Mouse (Mus musculus) liver, postnatal 0 days (tissue): ENCODE results near the gene Prdm12. TPM values are rescaled to one million over a fixed set of nuclear protein-coding genes. Genes with fewer than 3 reads are reported as not detected.
"Not testable (repeated sequence)": the region's sequence is repeated elsewhere in the genome, so short reads cannot be mapped to it uniquely, and the experiment has no call there.

Experiments
- ATAC-seq: fragments of 200-750 bp; cut with Nextera tagmentation; 2 replicates; pipeline ENCODE4 v1.8.0; 2017; ENCODE audit warnings: mild to moderate bottlenecking, moderate library complexity
- DNase-seq: peaks from one replicate; pipeline ENCODE4 v3.0.0-alpha.2; 2016
- H3K27ac ChIP-seq: fragments of 300-500 bp; sonication (generic); 2 replicates; pipeline ENCODE4 v1.5.1; 2014; ENCODE audit warnings: antibody characterized with exemption, moderate library complexity, mild to moderate bottlenecking, low read depth
- H3K27me3 ChIP-seq: fragments of 300-500 bp; sonication (generic); 2 replicates; pipeline ENCODE4 v1.6.1; 2014; ENCODE audit warnings: low read length, control low read depth, mixed read lengths; ENCODE audit not compliant: insufficient read depth
- H3K36me3 ChIP-seq: fragments of 300-500 bp; sonication (generic); replicated peaks from 2 replicates; pipeline ENCODE4 v1.6.1; 2014; ENCODE audit warnings: mild to moderate bottlenecking, control low read depth, low read length, moderate library complexity, mixed read lengths; ENCODE audit not compliant: insufficient read depth
- H3K4me1 ChIP-seq: fragments of 300-500 bp; sonication (generic); 2 replicates; pipeline ENCODE4 v1.6.1; 2014; ENCODE audit warnings: antibody characterized with exemption, mild to moderate bottlenecking, control low read depth; ENCODE audit not compliant: insufficient read depth
- H3K4me2 ChIP-seq: fragments of 300-500 bp; sonication (generic); 2 replicates; pipeline ENCODE4 v1.6.1; 2014; ENCODE audit warnings: low read depth, mild to moderate bottlenecking, low read length, moderate library complexity, mixed read lengths
- H3K4me3 ChIP-seq: fragments of 300-500 bp; sonication (generic); 2 replicates; pipeline ENCODE4 v1.5.1; 2014; ENCODE audit warnings: low read depth, low read length
- H3K9ac ChIP-seq: fragments of 300-500 bp; sonication (generic); replicated peaks from 2 replicates; pipeline ENCODE4 v1.6.1; 2014; ENCODE audit warnings: mild to moderate bottlenecking, moderate library complexity
- H3K9me3 ChIP-seq: fragments of 300-500 bp; sonication (generic); 2 replicates; pipeline ENCODE4 v1.6.1; 2016; ENCODE audit warnings: mild to moderate bottlenecking, control low read depth, low read length, mixed read lengths
- CTCF ChIP-seq: sonication (generic); IDR thresholded peaks from 2 replicates; pipeline ENCODE4 v1.5.1; 2016; ENCODE audit warnings: antibody characterized with exemption, low read depth
- EP300 ChIP-seq: IDR thresholded peaks from 2 replicates; pipeline ENCODE4 v1.6.1; 2016; ENCODE audit warnings: antibody characterized with exemption, low read depth, mild to moderate bottlenecking
- WGBS: fragments of 180-500 bp; shearing (Covaris S2); extraction: QIAGEN DNeasy Blood & Tissue Kit; methylation state at CpG from one replicate; pipeline ENCODE4 v1.1.7; 2014; ENCODE audit not compliant: insufficient replicate concordance; 5-methylcytosine and 5-hydroxymethylcytosine counted together
- polyA plus RNA-seq: library from polyadenylated mRNA; unstranded; fragments of >200 nt; fragmentation: Nextera tagmentation; extraction: Ambion mirVana; gene quantifications from 2 replicates; pipeline ENCODE4 v1.2.1, GENCODE M21; 2015

The Prdm12 gene
- polyA plus RNA-seq, 1 experiment from 2014 or later, result not detected

GRCm38 (mm10) chr2:31681051-31681707 is 41.3 kb downstream of the Prdm12 start:
- TF ChIP-seq CTCF, result 0 out of 2 replicates have a peak, but pooled peaks have one; percentile 20
- peaks cover 31% of the 10 kb centered on the region for H3K36me3 ChIP-seq
- not testable (repeated sequence) for H3K27me3 ChIP-seq, H3K9ac ChIP-seq, H3K4me1 ChIP-seq, H3K4me3 ChIP-seq, ATAC-seq, H3K27ac ChIP-seq, DNase-seq, H3K4me2 ChIP-seq, H3K9me3 ChIP-seq
- 78% methylated on average over 15 of the region's 15 CpGs for WGBS

GRCm38 (mm10) chr2:31681731-31682235 is 41.9 kb downstream of the Prdm12 start:
- TF ChIP-seq EP300 (no peak), CTCF (no peak)
- 85% methylated on average over 6 of the region's 6 CpGs for WGBS

DNA sequence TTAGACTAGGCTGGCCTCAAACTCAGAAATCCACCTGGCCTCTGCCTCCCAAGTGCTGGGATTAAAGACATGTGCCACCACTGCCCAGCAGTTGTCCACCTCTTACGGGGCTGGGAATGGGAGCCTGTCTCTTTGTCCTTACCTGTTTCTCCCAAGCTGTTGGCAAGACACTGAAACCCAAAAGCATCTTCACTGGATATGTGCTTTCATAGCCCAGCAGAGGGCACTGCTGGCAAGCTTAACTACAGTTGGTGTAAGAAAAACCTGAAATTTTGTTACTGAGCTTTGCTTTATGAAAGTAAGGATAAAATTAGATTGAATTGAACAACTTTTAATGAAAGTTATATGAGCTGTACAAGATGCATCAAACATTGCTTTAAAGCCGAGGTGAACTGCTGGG is 43.8 kb downstream of the Prdm12 start:
- TF ChIP-seq EP300 (no peak), CTCF (peak; percentile 86)
- no peaks in the 10 kb centered on the region for H3K9me3 ChIP-seq
- WGBS, result 23% methylated on average over 2 of the region's 2 CpGs
- no peak overlapping the region for H3K4me3 ChIP-seq
- H3K4me1 ChIP-seq, result peaks cover 5% of the 10 kb centered on the region; the same call in 1 of the 2 replicates
- H3K9ac ChIP-seq, result no peak overlapping the region
- peaks cover 20% of the 10 kb centered on the region for H3K36me3 ChIP-seq
- no peak overlapping the region for H3K4me2 ChIP-seq
- ATAC-seq, result no peak
- no peaks in the 10 kb centered on the region for H3K27me3 ChIP-seq
- no peak overlapping the region for H3K27ac ChIP-seq
- DNase-seq, result peak; percentile 60

More at GRCm38 (mm10) chr2:31681731-31682235, 41.9 kb downstream of the Prdm12 start:
- H3K27ac ChIP-seq, result no peak overlapping the region
- ATAC-seq (no peak), DNase-seq (no peak)
- no peaks in the 10 kb centered on the region for H3K27me3 ChIP-seq
- no peak overlapping the region for H3K9ac ChIP-seq
- H3K4me2 ChIP-seq, result no peak overlapping the region
- H3K36me3 ChIP-seq, result peaks cover 25% of the 10 kb centered on the region
- no peak overlapping the region for H3K4me3 ChIP-seq
- H3K9me3 ChIP-seq, result no peaks in the 10 kb centered on the region
- H3K4me1 ChIP-seq, result no peaks in the 10 kb centered on the region

DNA sequence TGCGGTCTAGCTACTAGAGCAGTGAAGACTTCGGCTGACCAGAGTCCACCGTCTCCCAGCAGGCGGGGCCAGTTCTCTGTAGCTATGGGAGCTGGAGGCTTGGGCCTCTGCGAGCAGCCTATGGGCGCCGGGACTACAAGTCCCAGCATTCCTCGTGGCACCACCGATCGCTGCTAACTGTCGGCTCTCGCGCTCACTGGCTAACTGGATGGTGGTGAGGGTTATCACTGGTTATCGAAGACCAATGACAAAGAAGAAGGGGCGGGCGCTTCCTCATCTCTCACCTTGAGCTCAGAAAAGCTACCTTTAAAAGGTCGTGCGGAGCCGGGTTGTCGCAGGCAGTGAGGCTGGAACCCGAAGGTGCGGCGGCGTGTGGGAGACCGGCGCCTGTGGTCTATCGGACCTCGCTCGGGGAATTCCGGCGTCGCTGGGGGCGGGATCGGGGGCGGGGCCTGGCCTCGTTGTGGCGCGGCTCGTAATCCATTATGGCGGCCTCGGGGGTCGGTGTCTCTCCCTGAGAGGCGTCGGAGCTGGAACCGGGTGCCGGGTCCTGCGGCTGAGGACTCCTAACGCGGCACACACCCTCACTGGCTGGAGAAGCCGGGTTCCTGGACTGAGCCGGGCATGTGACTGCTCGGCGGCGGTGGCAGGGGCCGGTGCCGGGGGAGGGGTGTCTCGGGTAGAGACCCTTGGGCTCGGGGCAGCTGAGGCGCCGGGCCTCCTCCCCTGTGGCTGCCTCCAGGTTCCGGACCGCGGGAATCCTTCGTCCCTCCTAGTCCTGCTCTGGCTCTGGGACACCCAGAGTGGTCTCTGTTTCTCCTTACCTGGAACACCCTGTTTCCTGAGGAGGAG is 48.5 kb downstream of the Prdm12 start, which contains the start of gene Abl1:
Abl1 (plus strand) TSS at position 303 of the 852 bp plus-strand sequence.
- Histone ChIP-seq H3K4me2 (peak within 1 kb of the TSS; percentile 98), H3K27ac (peak within 1 kb of the TSS; percentile 97), H3K9ac (peak within 1 kb of the TSS; percentile 100), H3K36me3 (0 out of 2 replicates have a peak, but pooled peaks cover 2% of the 10 kb centered on the region), H3K4me3 (peak within 1 kb of the TSS; percentile 100), H3K9me3 (no peaks in the 10 kb centered on the region), H3K4me1 (peaks cover 20% of the 10 kb centered on the region), H3K27me3 (no peaks in the 10 kb centered on the region)
- peak; percentile 63 for TF ChIP-seq CTCF
- TF ChIP-seq EP300, result no peak
- WGBS, result under 1% methylated on average over 61 of the region's 64 CpGs
- peak; percentile 99 for ATAC-seq
- DNase-seq, result peak; percentile 94

GRCm38 (mm10) chr2:31689045-31689444 is 49.2 kb downstream of the Prdm12 start:
- Histone ChIP-seq H3K4me1 (peaks cover 20% of the 10 kb centered on the region), H3K4me2 (peak overlapping the region; percentile 98), H3K27me3 (no peaks in the 10 kb centered on the region), H3K9me3 (no peaks in the 10 kb centered on the region), H3K4me3 (peak overlapping the region; percentile 100), H3K36me3 (0 out of 2 replicates have a peak, but pooled peaks cover 2% of the 10 kb centered on the region), H3K9ac (peak overlapping the region; percentile 100), H3K27ac (peak overlapping the region; percentile 97)
- under 1% methylated on average over 12 of the region's 12 CpGs for WGBS
- TF ChIP-seq CTCF, result no peak
- TF ChIP-seq EP300, result no peak
- DNase-seq (no peak), ATAC-seq (no peak)

- no peaks in the 10 kb centered on the region for H3K9me3 ChIP-seq
- no peaks in the 10 kb centered on the region for H3K27me3 ChIP-seq
- ATAC-seq (no peak), DNase-seq (no peak)
- 40% methylated on average over 3 of the region's 3 CpGs for WGBS
- peaks cover 20% of the 10 kb centered on the region for H3K4me1 ChIP-seq
- peak overlapping the region; percentile 100 for H3K4me3 ChIP-seq
- H3K4me2 ChIP-seq, result peak overlapping the region; percentile 98
- 0 out of 2 replicates have a peak, but pooled peaks cover 2% of the 10 kb centered on the region for H3K36me3 ChIP-seq
- no peak for TF ChIP-seq CTCF
- no peak for TF ChIP-seq EP300
- no peak overlapping the region for H3K27ac ChIP-seq
- peak overlapping the region; percentile 100 for H3K9ac ChIP-seq
Observed at GRCm38 (mm10) chr2:31690063-31690462, 50.2 kb downstream of the Prdm12 start.
